Mouse (Mus musculus): ENCODE measurements around the gene Ndst2.
A peak's percentile ranks its signal among the peaks of the same experiment; 100 is the strongest.
"Not testable (repeated sequence)": the region's sequence is repeated elsewhere in the genome, so short reads cannot be mapped to it uniquely, and the experiment has no call there.

Gene Ndst2

GRCm38 (mm10) chr14:20737306-20737705 lies 2.9 kb upstream of the Ndst2 start:
- DNase-seq (ENCODE audit: low read depth), result peak; percentile 53

- DNase-seq (ENCODE audit: low read depth), result peak; percentile 56
Observed at GRCm38 (mm10) chr14:20735892-20736390, 1.6 kb upstream of the Ndst2 start.

GRCm38 (mm10) chr14:20735052-20735451 lies 690 bp upstream of the Ndst2 start:
- DNase-seq (ENCODE audit: low read depth), result no peak

- DNase-seq (ENCODE audit: low read depth), result peak; percentile 95
Observed at GRCm38 (mm10) chr14:20733041-20733951, 1.1 kb downstream of the Ndst2 start.

GRCm38 (mm10) chr14:20730853-20731602 lies 3.3 kb downstream of the Ndst2 start:
- no peak for DNase-seq (ENCODE audit: low read depth)

- no peak for DNase-seq (ENCODE audit: low read depth)
Observed at GRCm38 (mm10) chr14:20729871-20730270, 4.5 kb downstream of the Ndst2 start.

- no peak for DNase-seq (ENCODE audit: low read depth)
Observed at GRCm38 (mm10) chr14:20725660-20726339, 8.6 kb downstream of the Ndst2 start.

GRCm38 (mm10) chr14:20724043-20724442 lies 10.3 kb downstream of the Ndst2 start:
- peak; percentile 36 for DNase-seq (ENCODE audit: low read depth)

GRCm38 (mm10) chr14:20723006-20723405 lies 11.4 kb downstream of the Ndst2 start:
- DNase-seq (ENCODE audit: low read depth), result no peak

- DNase-seq (ENCODE audit: low read depth), result no peak
Observed at GRCm38 (mm10) chr14:20721371-20721770, 13.0 kb downstream of the Ndst2 start.

GRCm38 (mm10) chr14:20719767-20720166 lies 14.6 kb downstream of the Ndst2 start:
- no peak for DNase-seq (ENCODE audit: low read depth)

GRCm38 (mm10) chr14:20718443-20718842 lies 15.9 kb downstream of the Ndst2 start:
- DNase-seq (ENCODE audit: low read depth), result no peak

- DNase-seq (ENCODE audit: low read depth), result no peak
Observed at GRCm38 (mm10) chr14:20713832-20714231, 20.5 kb downstream of the Ndst2 start.

- DNase-seq (ENCODE audit: low read depth), result peak; percentile 31
Observed at GRCm38 (mm10) chr14:20708239-20708638, 26.1 kb downstream of the Ndst2 start.

- DNase-seq (ENCODE audit: low read depth), result peak; percentile 90
Observed at GRCm38 (mm10) chr14:20707201-20708190, 26.9 kb downstream of the Ndst2 start, which contains the start of gene Zswim8. Gene Zswim8, plus strand, starts transcription at chr14:20707552.

- not testable (repeated sequence) for DNase-seq (ENCODE audit: low read depth)
Observed at GRCm38 (mm10) chr14:20703461-20703860, 30.9 kb downstream of the Ndst2 start.

GRCm38 (mm10) chr14:20702741-20703381 lies 31.5 kb downstream of the Ndst2 start, which contains the start of gene Chchd1:
Gene Chchd1, plus strand, starts transcription at chr14:20703006.
- DNase-seq (ENCODE audit: low read depth), result peak; percentile 87

GRCm38 (mm10) chr14:20702096-20702740 lies 32.1 kb downstream of the Ndst2 start:
- DNase-seq (ENCODE audit: low read depth), result peak; percentile 17

GRCm38 (mm10) chr14:20701554-20701953 lies 32.8 kb downstream of the Ndst2 start:
- no peak for DNase-seq (ENCODE audit: low read depth)

- no peak for DNase-seq (ENCODE audit: low read depth)
Observed at GRCm38 (mm10) chr14:20700362-20700761, 34.0 kb downstream of the Ndst2 start.
